13 mouse cellular contexts compared by ENCODE assay signal in genomic region chr1:36886489-36886888, GRCm38 (mm10).
"Had no signal": no experiment of that assay in that cellular context is flagged by ENCODE, and none has a peak within 500 bp of the region (broad histone marks: within the 10 kb centered on the region; RNA-seq: fewer than 3 reads in every experiment).

No protein-coding gene starts in this region.

- ATAC-seq: lung, postnatal 0 days; midbrain, embryonic 13.5 days had no signal

- H3K9me3 ChIP-seq: limb, embryonic 10.5 days; liver, embryonic 15.5 days; midbrain, embryonic 13.5 days had no signal

- H3K36me3 ChIP-seq: midbrain, embryonic 13.5 days had no signal

- H3K9ac ChIP-seq: liver, embryonic 15.5 days; midbrain, embryonic 13.5 days had no signal

- H3K4me2 ChIP-seq: liver, embryonic 11.5 days; liver, embryonic 15.5 days; midbrain, embryonic 13.5 days had no signal

- H3K27ac ChIP-seq: left cerebral cortex, adult 2 months; limb, embryonic 10.5 days; liver, embryonic 15.5 days; midbrain, embryonic 13.5 days had no signal

- DNase-seq: kidney, postnatal 14 days; lung, adult 2 months; lung, postnatal 36 days; right cerebral cortex, adult 18-20 months; right cerebral cortex, postnatal 25 days; thymus, adult 18-20 months; thymus, postnatal 14 days had no signal

- H3K27me3 ChIP-seq: liver, embryonic 15.5 days; midbrain, embryonic 13.5 days had no signal

- H3K4me3 ChIP-seq: left cerebral cortex, adult 2 months; limb, embryonic 10.5 days; liver, embryonic 15.5 days; midbrain, embryonic 13.5 days had no signal
